Mouse (Mus musculus) hindbrain, embryonic 16.5 days (tissue): ENCODE results near the gene Sqor. TPM values are rescaled to one million over a fixed set of nuclear protein-coding genes. Genes with fewer than 3 reads are reported as not detected.

ENCODE experiments used
- ATAC-seq: fragments of 200-750 bp; cut with Nextera tagmentation; 2 replicates; pipeline ENCODE4 v1.8.0; 2017; ENCODE audit warnings: moderate TSS enrichment, moderate library complexity
- H3K27ac ChIP-seq: fragments of 300-500 bp; sonication (generic); 2 replicates; pipeline ENCODE4 v1.5.1; 2014; ENCODE audit warnings: low read depth, mild to moderate bottlenecking, control low read depth, low read length, moderate library complexity
- H3K27me3 ChIP-seq: fragments of 300-500 bp; sonication (generic); replicated peaks from 2 replicates; pipeline ENCODE4 v1.6.1; 2014; ENCODE audit warnings: low read length; ENCODE audit not compliant: control insufficient read depth, insufficient read depth
- H3K36me3 ChIP-seq: fragments of 300-500 bp; sonication (generic); 2 replicates; pipeline ENCODE4 v1.6.1; 2014; ENCODE audit warnings: mild to moderate bottlenecking, low read length, moderate library complexity, mixed read lengths; ENCODE audit not compliant: control insufficient read depth, insufficient read depth
- H3K4me1 ChIP-seq: fragments of 300-500 bp; sonication (generic); 2 replicates; pipeline ENCODE4 v1.6.1; 2014; ENCODE audit warnings: low read depth, low read length; ENCODE audit not compliant: control insufficient read depth, insufficient read depth
- H3K4me2 ChIP-seq: fragments of 300-500 bp; sonication (generic); 2 replicates; pipeline ENCODE4 v1.6.1; 2014; ENCODE audit warnings: mild to moderate bottlenecking, low read length, control low read depth, moderate library complexity
- H3K4me3 ChIP-seq: fragments of 300-500 bp; sonication (generic); 2 replicates; pipeline ENCODE4 v1.5.1; 2014; ENCODE audit warnings: mild to moderate bottlenecking, low read length, control low read depth, moderate library complexity
- H3K9ac ChIP-seq: fragments of 300-500 bp; sonication (generic); 2 replicates; pipeline ENCODE4 v1.6.1; 2014; ENCODE audit warnings: low read depth, mild to moderate bottlenecking, control low read depth, low read length, moderate library complexity
- H3K9me3 ChIP-seq: fragments of 300-500 bp; sonication (generic); 2 replicates; pipeline ENCODE4 v1.6.1; 2014; ENCODE audit warnings: mild to moderate bottlenecking, low read length, moderate library complexity; ENCODE audit not compliant: control insufficient read depth
- WGBS: fragments of 180-500 bp; shearing (Covaris S2); extraction: QIAGEN DNeasy Blood & Tissue Kit; methylation state at CpG from one replicate; pipeline ENCODE4 v1.1.7; 2014; 5-methylcytosine and 5-hydroxymethylcytosine counted together
- polyA plus RNA-seq: library from polyadenylated mRNA; unstranded; fragments of >200 nt; fragmentation: Nextera tagmentation; extraction: Ambion mirVana; gene quantifications from 2 replicates; pipeline ENCODE4 v1.2.1, GENCODE M21; 2015

Sqor gene
- polyA plus RNA-seq, 1 experiment from 2014 or later, result 4.2 TPM

DNA sequence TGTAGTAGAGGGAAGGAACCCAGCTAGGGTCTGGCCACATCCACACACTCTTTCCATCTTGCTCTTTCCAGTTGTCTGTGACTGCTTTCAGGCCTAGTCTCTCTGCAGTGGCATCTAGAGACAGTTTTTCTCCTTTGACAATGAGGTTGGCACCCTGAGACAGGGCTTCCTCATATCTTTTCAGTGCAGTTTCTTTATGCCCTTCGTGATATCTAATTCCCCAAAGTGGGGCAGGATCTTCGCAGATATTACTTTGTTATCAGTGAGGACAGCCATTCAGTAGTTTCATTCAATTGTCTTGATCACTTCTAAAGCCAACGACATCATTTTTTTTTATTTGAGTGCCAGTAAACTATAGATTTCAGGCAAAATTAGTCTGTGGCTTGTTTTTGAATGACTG, 41.0 kb downstream of the Sqor start:
- no peak for ATAC-seq
- Histone ChIP-seq H3K27ac (no peak overlapping the region), H3K9me3 (no peaks in the 10 kb centered on the region)

DNA sequence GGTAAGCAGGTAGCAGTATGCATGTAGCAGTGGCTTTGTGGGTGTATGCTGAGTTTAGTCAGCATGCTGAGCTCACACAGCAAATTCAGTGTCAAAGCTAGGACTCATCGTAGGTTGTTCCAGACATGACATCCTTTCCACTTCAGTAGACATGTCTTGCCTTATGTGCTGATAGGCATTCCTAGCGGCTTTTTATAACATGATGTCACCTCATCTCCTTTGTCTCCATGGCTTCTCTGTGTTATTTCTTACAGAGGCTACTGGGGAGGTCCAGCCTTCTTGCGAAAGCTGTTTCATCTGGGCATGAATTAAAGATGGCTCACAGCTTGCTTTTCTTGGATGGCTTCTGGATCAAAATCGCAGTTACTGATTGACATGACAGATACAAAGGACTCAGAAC, 44.0 kb downstream of the Sqor start:
- H3K9me3 ChIP-seq, result no peaks in the 10 kb centered on the region
- H3K4me3 ChIP-seq, result no peak overlapping the region
- H3K9ac ChIP-seq, result no peak overlapping the region
- H3K27me3 ChIP-seq, result no peaks in the 10 kb centered on the region
- ATAC-seq, result no peak
- no peaks in the 10 kb centered on the region for H3K36me3 ChIP-seq
- 75% methylated on average over 4 of the region's 4 CpGs for WGBS
- H3K27ac ChIP-seq, result no peak overlapping the region
- no peak overlapping the region for H3K4me2 ChIP-seq
- no peaks in the 10 kb centered on the region for H3K4me1 ChIP-seq

More for the DNA sequence above, 41.0 kb downstream of the Sqor start:
- H3K36me3 ChIP-seq, result no peaks in the 10 kb centered on the region
- no peak overlapping the region for H3K9ac ChIP-seq
- no peak overlapping the region for H3K4me2 ChIP-seq
- no peak overlapping the region for H3K4me3 ChIP-seq
- no peaks in the 10 kb centered on the region for H3K27me3 ChIP-seq
- 88% methylated on average over 3 of the region's 3 CpGs for WGBS
- no peaks in the 10 kb centered on the region for H3K4me1 ChIP-seq

DNA sequence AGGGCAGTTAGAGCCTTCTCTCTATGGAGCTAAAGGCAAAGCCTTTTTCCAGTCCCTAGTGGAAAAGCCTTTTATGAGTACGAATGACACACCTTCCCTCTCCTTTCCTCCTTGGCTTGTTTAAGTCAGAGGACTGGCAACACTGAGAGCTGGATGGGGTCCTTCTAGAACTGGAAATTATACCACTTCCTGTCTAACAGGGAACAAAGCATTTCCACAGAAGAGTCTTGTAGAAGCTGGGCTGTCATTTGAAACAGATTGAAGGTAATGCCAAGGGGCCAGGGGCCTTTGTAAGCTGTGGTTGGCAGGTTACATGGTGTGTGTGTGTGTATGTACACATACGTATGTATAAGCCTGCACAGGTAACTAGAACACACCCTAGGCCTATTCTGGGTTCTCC, 51.9 kb downstream of the Sqor start:
- Histone ChIP-seq H3K27me3 (no peaks in the 10 kb centered on the region), H3K9me3 (no peaks in the 10 kb centered on the region), H3K27ac (no peak overlapping the region), H3K36me3 (no peaks in the 10 kb centered on the region), H3K4me2 (no peak overlapping the region), H3K4me1 (no peaks in the 10 kb centered on the region), H3K9ac (no peak overlapping the region), H3K4me3 (no peak overlapping the region)
- 92% methylated on average over 2 of the region's 2 CpGs for WGBS
- no peak for ATAC-seq

DNA sequence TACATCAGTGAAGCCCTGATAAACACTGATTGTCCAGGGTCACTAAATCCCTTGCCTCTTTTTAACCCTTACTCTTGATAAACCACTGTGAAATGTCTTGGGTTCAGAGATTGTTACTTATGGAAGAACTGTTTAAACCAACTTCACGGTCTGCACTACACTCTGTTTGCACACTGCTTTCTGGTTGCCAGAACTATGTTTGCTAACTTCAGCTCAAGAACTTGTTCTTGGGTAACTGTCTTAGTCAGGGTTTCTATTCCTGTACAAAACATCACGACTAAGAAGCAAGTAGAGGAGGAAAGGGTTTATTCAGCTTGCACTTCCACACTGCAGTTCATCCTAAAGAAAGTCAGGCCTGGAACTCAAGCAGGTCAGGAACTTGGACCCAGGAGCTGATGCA, 56.2 kb downstream of the Sqor start:
- Histone ChIP-seq H3K4me3 (no peak overlapping the region), H3K4me1 (peaks cover 3% of the 10 kb centered on the region; the same call in 1 of the 2 replicates), H3K27me3 (no peaks in the 10 kb centered on the region), H3K9me3 (no peaks in the 10 kb centered on the region), H3K36me3 (no peaks in the 10 kb centered on the region), H3K4me2 (no peak overlapping the region), H3K27ac (no peak overlapping the region), H3K9ac (no peak overlapping the region)
- ATAC-seq, result no peak
- 82% methylated on average over 2 of the region's 2 CpGs for WGBS

DNA sequence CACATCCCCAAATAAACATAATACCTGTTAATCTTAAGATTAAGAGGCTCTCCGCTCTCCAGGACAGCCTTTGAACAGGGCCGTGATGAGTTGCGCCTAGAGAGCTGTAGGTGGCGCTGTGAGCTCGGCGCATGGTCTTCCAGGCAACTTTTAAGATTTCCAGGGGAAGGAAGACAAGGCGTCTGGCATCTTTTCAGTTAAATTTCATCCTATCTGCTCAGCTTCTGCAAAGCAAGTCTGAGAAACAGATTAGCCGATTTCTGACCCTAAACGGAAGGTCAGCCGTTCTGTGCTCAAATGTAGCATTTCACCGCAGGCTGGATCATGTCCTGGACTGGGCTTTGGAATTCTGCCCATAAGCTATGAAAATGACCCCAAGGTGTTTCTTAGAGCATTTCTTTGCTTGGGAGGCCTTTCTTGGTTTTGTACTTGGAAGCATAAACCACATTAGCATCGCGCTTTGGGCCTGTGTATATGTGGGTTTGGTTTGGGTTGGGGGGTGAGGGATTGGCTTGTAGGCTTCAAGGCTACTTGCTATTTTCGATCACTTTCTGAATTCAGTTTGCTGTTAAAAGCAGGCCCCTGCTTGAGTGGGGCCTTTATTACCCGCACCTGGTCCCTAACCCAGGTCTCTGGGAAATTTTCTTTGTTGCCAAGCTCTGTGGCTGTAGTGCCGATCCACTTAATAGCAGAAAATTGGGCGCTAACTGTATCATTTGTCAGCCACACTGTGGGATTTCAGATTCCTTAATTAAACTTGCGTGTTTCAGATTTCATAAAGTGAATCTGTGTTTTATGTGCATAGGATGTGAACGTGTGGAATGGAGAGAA, 60.6 kb downstream of the Sqor start:
- peak overlapping the region; percentile 34 for H3K4me2 ChIP-seq
- no peak overlapping the region for H3K4me3 ChIP-seq
- H3K9ac ChIP-seq, result no peak overlapping the region
- no peak overlapping the region; the same call in 1 of the 2 replicates for H3K27ac ChIP-seq
- H3K27me3 ChIP-seq, result no peaks in the 10 kb centered on the region
- 34% methylated on average over 19 of the region's 19 CpGs for WGBS
- ATAC-seq, result peak; percentile 85
- peaks cover 3% of the 10 kb centered on the region; the same call in 1 of the 2 replicates for H3K4me1 ChIP-seq
- no peaks in the 10 kb centered on the region for H3K9me3 ChIP-seq
- no peaks in the 10 kb centered on the region for H3K36me3 ChIP-seq

DNA sequence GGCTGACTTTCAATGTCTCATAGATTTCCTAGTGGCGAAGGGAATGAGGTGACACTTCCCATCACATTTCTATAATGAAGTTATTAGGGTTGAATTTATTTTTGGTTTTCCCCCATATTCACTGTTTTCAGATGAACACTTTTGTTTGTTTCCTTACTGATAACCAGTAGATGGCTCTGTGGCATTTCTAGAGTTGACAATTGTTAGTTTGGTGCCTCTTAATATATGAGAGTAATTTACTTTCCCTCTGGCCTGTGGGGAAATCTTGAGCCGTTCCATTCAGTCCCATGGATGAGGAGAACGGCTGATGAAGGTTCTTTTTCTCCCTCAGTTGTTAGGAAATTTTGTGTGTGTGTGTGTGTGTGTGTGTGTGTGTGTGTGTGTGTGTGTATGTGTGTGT, 61.3 kb downstream of the Sqor start:
- WGBS, result 35% methylated on average over 3 of the region's 3 CpGs
- H3K4me3 ChIP-seq, result no peak overlapping the region
- no peaks in the 10 kb centered on the region for H3K36me3 ChIP-seq
- ATAC-seq, result peak; percentile 79; the same call in 1 of the 2 replicates
- no peaks in the 10 kb centered on the region for H3K9me3 ChIP-seq
- no peaks in the 10 kb centered on the region for H3K27me3 ChIP-seq
- no peak overlapping the region for H3K9ac ChIP-seq
- H3K4me2 ChIP-seq, result no peak overlapping the region
- no peak overlapping the region for H3K27ac ChIP-seq
- peaks cover 3% of the 10 kb centered on the region; the same call in 1 of the 2 replicates for H3K4me1 ChIP-seq

DNA sequence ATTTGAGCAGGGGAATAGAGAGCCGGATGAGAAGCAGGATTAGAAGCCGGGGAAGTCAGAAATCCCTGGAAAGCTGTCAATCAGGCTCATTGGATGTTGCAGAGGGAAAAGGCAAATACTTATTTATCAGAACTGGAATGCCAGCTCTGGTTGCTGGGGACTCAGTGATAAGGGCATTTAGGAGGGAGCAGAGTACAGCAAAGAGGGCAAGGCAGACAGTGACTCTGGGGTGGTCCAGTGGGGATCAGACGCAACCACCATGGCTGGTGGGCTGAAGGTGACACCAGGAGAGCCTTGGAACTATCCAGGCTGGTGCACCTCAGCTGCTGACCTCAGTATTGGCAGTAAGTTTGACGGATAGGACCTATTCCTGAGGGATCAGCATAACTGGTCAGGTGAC, 89.6 kb downstream of the Sqor start:
- WGBS, result 68% methylated on average over 4 of the region's 4 CpGs
- Histone ChIP-seq H3K36me3 (no peaks in the 10 kb centered on the region), H3K4me3 (no peak overlapping the region), H3K4me2 (no peak overlapping the region), H3K9me3 (no peaks in the 10 kb centered on the region), H3K9ac (no peak overlapping the region), H3K27me3 (no peaks in the 10 kb centered on the region), H3K27ac (no peak overlapping the region), H3K4me1 (no peaks in the 10 kb centered on the region)
- ATAC-seq, result no peak

DNA sequence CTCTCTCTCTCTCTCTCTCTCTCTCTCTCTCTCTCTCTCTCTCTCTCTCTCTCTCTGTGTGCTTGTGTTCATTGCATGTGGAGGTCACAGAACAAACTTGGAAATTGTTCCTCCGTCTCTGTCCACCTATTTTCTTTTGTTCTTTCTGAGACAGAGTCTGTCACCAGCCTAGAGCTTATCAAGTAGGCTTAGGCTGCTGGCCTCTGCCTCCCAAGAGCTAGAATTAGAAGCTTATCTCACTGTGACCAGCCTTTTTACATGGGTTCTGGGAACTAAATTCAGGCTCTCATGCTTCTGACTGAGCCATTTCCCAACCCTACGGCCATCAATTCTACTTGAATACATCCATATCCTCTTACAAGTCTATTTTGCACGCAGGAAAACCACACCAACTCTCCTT, 90.3 kb downstream of the Sqor start:
- Histone ChIP-seq H3K9ac (no peak overlapping the region), H3K27me3 (no peaks in the 10 kb centered on the region), H3K4me1 (no peaks in the 10 kb centered on the region), H3K36me3 (no peaks in the 10 kb centered on the region), H3K9me3 (no peaks in the 10 kb centered on the region), H3K27ac (no peak overlapping the region), H3K4me2 (no peak overlapping the region), H3K4me3 (no peak overlapping the region)
- WGBS, result 76% methylated on average over 3 of the region's 3 CpGs
- no peak for ATAC-seq
